Mouse (Mus musculus): Measurements from ENCODE around the gene Ctsf. TPM values are rescaled to one million over a fixed set of nuclear protein-coding genes. Genes with fewer than 3 reads are reported as not detected.
A peak's percentile ranks its signal among the peaks of the same experiment; 100 is the strongest.

Ctsf gene
- total and polyA plus RNA-seq, 3 experiments = not detected

DNA sequence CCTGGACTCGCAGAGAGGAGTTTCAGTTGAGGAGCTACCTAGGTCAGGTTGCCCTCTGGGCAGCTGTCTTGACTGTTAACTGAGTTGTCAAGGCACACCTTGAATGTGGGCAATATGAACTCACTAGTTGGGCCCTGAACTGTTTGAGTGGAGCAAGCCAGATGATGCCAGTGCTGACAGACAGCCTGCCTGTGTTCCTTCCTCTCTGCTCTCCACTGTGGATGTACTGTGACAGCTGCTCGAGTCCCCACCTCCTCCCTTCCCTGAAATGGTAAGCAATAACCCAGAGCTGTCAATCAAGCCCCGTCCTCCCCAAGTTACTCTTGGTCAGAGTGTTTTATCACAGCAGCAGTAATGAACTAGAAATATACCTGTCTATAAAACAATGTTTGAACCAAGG is 45.0 kb downstream of the Ctsf start:
- TF ChIP-seq ZNF384 (IDR thresholded peaks at IDR 0.05; ENCODE audit: low read depth, low read length) = no peak
- no peak for TF ChIP-seq ELF1 (IDR thresholded peaks at IDR 0.05; ENCODE audit: low read depth, low read length)
- TF ChIP-seq RAD21 (IDR thresholded peaks at IDR 0.05; ENCODE audit: low read depth, low read length) = no peak
- dilution Hi-C loops (cut with MboI; ENCODE audit: extremely low pct_ligation_motif_present, extremely low pct_unique_long_range_greater_than_20kb, low sequenced_read_pairs) (no loop called here), in situ Hi-C loops (cut with MboI; ENCODE audit: low pct_ligation_motif_present, low pct_unique_long_range_greater_than_20kb, low sequenced_read_pairs) (no loop called here)
- Histone ChIP-seq H3K4me3 (replicated peaks in 1 of 3; ENCODE audit: low read depth in 2 of 3, low read length in 2 of 3, poor library complexity in 1 of 3) (no peak overlapping the region), H3K4me1 (ENCODE audit: control insufficient read depth in 1 of 2, insufficient read depth in 2 of 2) (no peaks in the 10 kb centered on the region), H3K27ac (ENCODE audit: insufficient read depth, low read depth) (no peak overlapping the region), H3K79me2 (replicated peaks; ENCODE audit: control insufficient read depth, extremely low read depth, insufficient read depth, poor library complexity, severe bottlenecking) (no peaks in the 10 kb centered on the region), H3K4me2 (ENCODE audit: insufficient read depth, low read depth, poor library complexity, severe bottlenecking) (no peak overlapping the region), H3K9me3 (replicated peaks; ENCODE audit: low read length) (no peaks in the 10 kb centered on the region), H3K9ac (ENCODE audit: insufficient read depth, low read depth) (no peak overlapping the region), H3K36me3 (replicated peaks in 1 of 2; ENCODE audit: control insufficient read depth in 1 of 2, insufficient read depth in 1 of 2, low read length in 1 of 2) (peaks cover 0 to 35% of the 10 kb centered on the region in 2 experiments), H3K27me3 (replicated peaks) (no peaks in the 10 kb centered on the region)
- DNase-seq (ENCODE audit: extremely low read depth) = no peak

DNA sequence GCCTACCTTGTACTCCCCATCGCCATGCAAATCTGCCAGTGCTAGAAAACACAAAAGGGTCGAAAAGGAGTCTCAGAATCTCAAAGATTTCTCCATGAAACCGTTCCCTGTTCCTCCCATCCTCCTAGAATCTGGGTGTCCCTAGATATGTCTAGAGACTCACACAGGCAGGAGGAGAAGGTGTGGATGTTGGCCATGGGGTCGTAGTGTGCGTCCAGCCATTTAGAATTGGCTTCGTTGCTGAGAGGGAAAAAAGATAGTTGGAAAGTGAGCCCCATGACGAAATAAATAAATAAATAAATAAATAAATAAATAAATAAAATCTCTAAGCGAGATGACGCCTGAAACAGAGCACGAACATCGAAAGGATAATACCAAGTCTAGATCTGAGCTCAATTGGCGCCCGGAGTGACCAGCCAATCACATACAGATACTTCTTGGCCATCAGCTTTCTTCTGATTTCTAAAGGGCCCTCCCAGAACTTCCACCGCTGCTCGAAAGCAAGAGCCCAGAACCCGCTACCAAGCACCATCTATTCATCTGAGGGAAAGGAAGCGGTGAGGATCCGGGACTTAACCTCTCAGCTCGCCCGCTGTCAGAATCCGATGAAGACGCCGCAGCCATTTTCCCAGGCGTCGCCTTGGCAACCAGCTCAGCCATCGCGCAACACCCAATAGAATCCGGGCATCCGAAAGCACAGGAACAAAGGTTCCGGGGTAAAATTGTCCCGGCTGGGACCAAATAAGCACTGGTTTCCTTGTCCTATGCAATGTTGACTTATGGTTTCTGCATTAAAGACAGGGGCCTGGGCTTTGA is 51.3 kb downstream of the Ctsf start, which contains the start of gene Bbs1:
Bbs1 (minus strand) TSS at position 650 of the 816 bp plus-strand sequence.
- Histone ChIP-seq H3K4me3 (replicated peaks in 1 of 3; ENCODE audit: low read depth in 2 of 3, low read length in 2 of 3, poor library complexity in 1 of 3) (peak within 1 kb of the TSS; percentile 47 to 74 (median 65)), H3K36me3 (replicated peaks in 1 of 2; ENCODE audit: control insufficient read depth in 1 of 2, insufficient read depth in 1 of 2, low read length in 1 of 2) (peaks cover 32 to 61% of the 10 kb centered on the region in 2 experiments), H3K4me1 (ENCODE audit: control insufficient read depth in 1 of 2, insufficient read depth in 2 of 2) (peaks cover 0 to 6% of the 10 kb centered on the region in 2 experiments; a peak in 2 of 4 replicates), H3K9me3 (replicated peaks; ENCODE audit: low read length) (no peaks in the 10 kb centered on the region), H3K4me2 (ENCODE audit: insufficient read depth, low read depth, poor library complexity, severe bottlenecking) (peak within 1 kb of the TSS; percentile 54; the same call in 1 of the 2 replicates), H3K79me2 (replicated peaks; ENCODE audit: control insufficient read depth, extremely low read depth, insufficient read depth, poor library complexity, severe bottlenecking) (no peaks in the 10 kb centered on the region), H3K27me3 (replicated peaks) (no peaks in the 10 kb centered on the region), H3K9ac (ENCODE audit: insufficient read depth, low read depth) (peak within 1 kb of the TSS; percentile 31; the same call in 1 of the 2 replicates), H3K27ac (ENCODE audit: insufficient read depth, low read depth) (no peak within 1 kb of the TSS)
- dilution Hi-C loops (cut with MboI; ENCODE audit: extremely low pct_ligation_motif_present, extremely low pct_unique_long_range_greater_than_20kb, low sequenced_read_pairs) = no loop called here
- DNase-seq (ENCODE audit: extremely low read depth) = peak; percentile 76
- TF ChIP-seq ELF1 (IDR thresholded peaks at IDR 0.05; ENCODE audit: low read depth, low read length) (0 out of 2 replicates have a peak, but pooled peaks have one; percentile 36), ETS1 (conservative IDR thresholded peaks at IDR 0.05; ENCODE audit: low read depth, low read length) (no peak), TBP (conservative IDR thresholded peaks at IDR 0.05; ENCODE audit: low read depth, low read length) (peak; percentile 71; the same call in 1 of the 2 replicates), CTCF (conservative IDR thresholded peaks at IDR 0.05 in 1 of 2, IDR thresholded peaks at IDR 0.05 in 1 of 2; ENCODE audit: low read depth in 2 of 2, low read length in 2 of 2) (no peak), POLR2A (IDR thresholded peaks at IDR 0.05; ENCODE audit: low read depth, low read length) (peak; percentile 62), USF2 (conservative IDR thresholded peaks at IDR 0.05; ENCODE audit: low read depth, low read length) (no peak), NRF1 (IDR thresholded peaks at IDR 0.05; ENCODE audit: low read depth, low read length) (peak; percentile 46; the same call in 1 of the 2 replicates), TCF12 (IDR thresholded peaks at IDR 0.05; ENCODE audit: low read depth, low read length) (peak; percentile 57; the same call in 1 of the 2 replicates), SMC3 (IDR thresholded peaks at IDR 0.05; ENCODE audit: low read depth, low read length) (no peak), SIN3A (IDR thresholded peaks at IDR 0.05; ENCODE audit: low read length) (peak; percentile 90), HCFC1 (IDR thresholded peaks at IDR 0.05; ENCODE audit: low read depth, low read length) (peak; percentile 83), NELFE (IDR thresholded peaks at IDR 0.05; ENCODE audit: low read depth, low read length) (0 out of 2 replicates have a peak, but pooled peaks have one; percentile 23), POLR2AphosphoS2 (IDR thresholded peaks at IDR 0.05; ENCODE audit: low read depth, low read length) (peak; percentile 90), ZKSCAN1 (IDR thresholded peaks at IDR 0.05; ENCODE audit: borderline replicate concordance, low read depth, low read length) (no peak), MYC (IDR thresholded peaks at IDR 0.05; ENCODE audit: low read depth, low read length) (no peak), ZNF384 (IDR thresholded peaks at IDR 0.05; ENCODE audit: low read depth, low read length) (no peak), MAZ (IDR thresholded peaks at IDR 0.05; ENCODE audit: low read depth, low read length) (no peak), E2F4 (IDR thresholded peaks at IDR 0.05; ENCODE audit: insufficient replicate concordance, low read depth, low read length) (no peak), MXI1 (IDR thresholded peaks at IDR 0.05; ENCODE audit: low read depth, low read length) (peak; percentile 90), ZMIZ1 (IDR thresholded peaks at IDR 0.05; ENCODE audit: low read depth, low read length) (no peak)
- in situ Hi-C loops (cut with MboI; ENCODE audit: low pct_ligation_motif_present, low pct_unique_long_range_greater_than_20kb, low sequenced_read_pairs) = no loop called here

Measured in CH12.LX (cell line).